Mouse (Mus musculus): ENCODE data around the gene 4933402N03Rik. TPM values are rescaled to one million over a fixed set of nuclear protein-coding genes. Genes with fewer than 3 reads are reported as not detected.
A peak's percentile ranks its signal among the peaks of the same experiment; 100 is the strongest.

The 4933402N03Rik gene
- total RNA-seq (2014; rRNA removed), result not detected in 2 replicates
- not detected in 2 replicates for polyA plus RNA-seq (2012; rRNA removed)

GRCm38 (mm10) chr7:131146214-131146613 lies at the start of gene 4933402N03Rik:
4933402N03Rik (minus strand) TSS chr7:131146314.
- no peak within 1 kb of the TSS for H3K4me3 ChIP-seq (ENCODE audit: insufficient read depth, low read depth, low read length)
- H3K27ac ChIP-seq (replicated peaks; ENCODE audit: insufficient read depth, low read depth, low read length), result no peak within 1 kb of the TSS
- WGBS, result 89% methylated on average over 2 of the region's 2 CpGs
- H3K27me3 ChIP-seq (ENCODE audit: control insufficient read depth, insufficient read depth, low read length), result no peaks in the 10 kb centered on the region
- no peak within 1 kb of the TSS for H3K9ac ChIP-seq (ENCODE audit: low read depth, low read length)
- no peaks in the 10 kb centered on the region for H3K4me1 ChIP-seq (ENCODE audit: control insufficient read depth, insufficient read depth, low read length)
- no peaks in the 10 kb centered on the region for H3K36me3 ChIP-seq (ENCODE audit: control insufficient read depth, insufficient read depth, low read length)
- no peaks in the 10 kb centered on the region for H3K79me2 ChIP-seq (ENCODE audit: control insufficient read depth, insufficient read depth, low read length)
- TF ChIP-seq CTCF (IDR thresholded peaks at IDR 0.05; ENCODE audit: low read depth, low read length) (no peak), POLR2A (IDR thresholded peaks at IDR 0.05; ENCODE audit: extremely low read depth, insufficient read depth, low read length) (no peak)
- DNase-seq (ENCODE audit: extremely low read depth, low read depth, low spot score), result no peak

- no peak overlapping the region for H3K4me3 ChIP-seq (ENCODE audit: insufficient read depth, low read depth, low read length)
- H3K36me3 ChIP-seq (ENCODE audit: control insufficient read depth, insufficient read depth, low read length), result no peaks in the 10 kb centered on the region
- DNase-seq (ENCODE audit: extremely low read depth, low read depth, low spot score), result no peak
- no peaks in the 10 kb centered on the region for H3K27me3 ChIP-seq (ENCODE audit: control insufficient read depth, insufficient read depth, low read length)
- H3K4me1 ChIP-seq (ENCODE audit: control insufficient read depth, insufficient read depth, low read length), result no peaks in the 10 kb centered on the region
- no peak overlapping the region for H3K9ac ChIP-seq (ENCODE audit: low read depth, low read length)
- no peak for TF ChIP-seq POLR2A (IDR thresholded peaks at IDR 0.05; ENCODE audit: extremely low read depth, insufficient read depth, low read length)
- no peak for TF ChIP-seq CTCF (IDR thresholded peaks at IDR 0.05; ENCODE audit: low read depth, low read length)
- H3K79me2 ChIP-seq (ENCODE audit: control insufficient read depth, insufficient read depth, low read length), result no peaks in the 10 kb centered on the region
- H3K27ac ChIP-seq (replicated peaks; ENCODE audit: insufficient read depth, low read depth, low read length), result no peak overlapping the region
- WGBS, result 95% methylated on average over 14 of the region's 14 CpGs
Measured at GRCm38 (mm10) chr7:131187996-131188395, 41.9 kb upstream of the 4933402N03Rik start.

GRCm38 (mm10) chr7:131187047-131187446 lies 40.9 kb upstream of the 4933402N03Rik start:
- no peaks in the 10 kb centered on the region for H3K79me2 ChIP-seq (ENCODE audit: control insufficient read depth, insufficient read depth, low read length)
- H3K27me3 ChIP-seq (ENCODE audit: control insufficient read depth, insufficient read depth, low read length), result no peaks in the 10 kb centered on the region
- no peaks in the 10 kb centered on the region for H3K4me1 ChIP-seq (ENCODE audit: control insufficient read depth, insufficient read depth, low read length)
- no peak overlapping the region for H3K4me3 ChIP-seq (ENCODE audit: insufficient read depth, low read depth, low read length)
- no peak for DNase-seq (ENCODE audit: extremely low read depth, low read depth, low spot score)
- 62% methylated on average over 8 of the region's 8 CpGs for WGBS
- H3K27ac ChIP-seq (replicated peaks; ENCODE audit: insufficient read depth, low read depth, low read length), result no peak overlapping the region
- H3K9ac ChIP-seq (ENCODE audit: low read depth, low read length), result no peak overlapping the region
- no peaks in the 10 kb centered on the region for H3K36me3 ChIP-seq (ENCODE audit: control insufficient read depth, insufficient read depth, low read length)
- no peak for TF ChIP-seq POLR2A (IDR thresholded peaks at IDR 0.05; ENCODE audit: extremely low read depth, insufficient read depth, low read length)
- no peak for TF ChIP-seq CTCF (IDR thresholded peaks at IDR 0.05; ENCODE audit: low read depth, low read length)

- 66% methylated on average over 8 of the region's 8 CpGs for WGBS
- no peak for DNase-seq (ENCODE audit: extremely low read depth, low read depth, low spot score)
- TF ChIP-seq POLR2A (IDR thresholded peaks at IDR 0.05; ENCODE audit: extremely low read depth, insufficient read depth, low read length) (no peak), CTCF (IDR thresholded peaks at IDR 0.05; ENCODE audit: low read depth, low read length) (no peak)
Measured at GRCm38 (mm10) chr7:131184339-131184738, 38.2 kb upstream of the 4933402N03Rik start.

GRCm38 (mm10) chr7:131182685-131183084 lies 36.6 kb upstream of the 4933402N03Rik start:
- Histone ChIP-seq H3K36me3 (ENCODE audit: control insufficient read depth, insufficient read depth, low read length) (no peaks in the 10 kb centered on the region), H3K79me2 (ENCODE audit: control insufficient read depth, insufficient read depth, low read length) (no peaks in the 10 kb centered on the region), H3K27me3 (ENCODE audit: control insufficient read depth, insufficient read depth, low read length) (no peaks in the 10 kb centered on the region), H3K4me1 (ENCODE audit: control insufficient read depth, insufficient read depth, low read length) (no peaks in the 10 kb centered on the region), H3K9ac (ENCODE audit: low read depth, low read length) (no peak overlapping the region), H3K4me3 (ENCODE audit: insufficient read depth, low read depth, low read length) (no peak overlapping the region), H3K27ac (replicated peaks; ENCODE audit: insufficient read depth, low read depth, low read length) (no peak overlapping the region)
- peak; percentile 33 for DNase-seq (ENCODE audit: extremely low read depth, low read depth, low spot score)
- WGBS, result 32% methylated on average over 4 of the region's 4 CpGs
- peak; percentile 90 for TF ChIP-seq CTCF (IDR thresholded peaks at IDR 0.05; ENCODE audit: low read depth, low read length)
- no peak for TF ChIP-seq POLR2A (IDR thresholded peaks at IDR 0.05; ENCODE audit: extremely low read depth, insufficient read depth, low read length)

More at GRCm38 (mm10) chr7:131184339-131184738, 38.2 kb upstream of the 4933402N03Rik start:
- Histone ChIP-seq H3K4me1 (ENCODE audit: control insufficient read depth, insufficient read depth, low read length) (no peaks in the 10 kb centered on the region), H3K27ac (replicated peaks; ENCODE audit: insufficient read depth, low read depth, low read length) (no peak overlapping the region), H3K79me2 (ENCODE audit: control insufficient read depth, insufficient read depth, low read length) (no peaks in the 10 kb centered on the region), H3K27me3 (ENCODE audit: control insufficient read depth, insufficient read depth, low read length) (no peaks in the 10 kb centered on the region), H3K36me3 (ENCODE audit: control insufficient read depth, insufficient read depth, low read length) (no peaks in the 10 kb centered on the region), H3K9ac (ENCODE audit: low read depth, low read length) (no peak overlapping the region), H3K4me3 (ENCODE audit: insufficient read depth, low read depth, low read length) (no peak overlapping the region)

- no peak for TF ChIP-seq CTCF (IDR thresholded peaks at IDR 0.05; ENCODE audit: low read depth, low read length)
- no peak for TF ChIP-seq POLR2A (IDR thresholded peaks at IDR 0.05; ENCODE audit: extremely low read depth, insufficient read depth, low read length)
- Histone ChIP-seq H3K27ac (replicated peaks; ENCODE audit: insufficient read depth, low read depth, low read length) (no peak within 1 kb of the TSS), H3K27me3 (ENCODE audit: control insufficient read depth, insufficient read depth, low read length) (no peaks in the 10 kb centered on the region), H3K9ac (ENCODE audit: low read depth, low read length) (no peak within 1 kb of the TSS), H3K36me3 (ENCODE audit: control insufficient read depth, insufficient read depth, low read length) (no peaks in the 10 kb centered on the region), H3K4me3 (ENCODE audit: insufficient read depth, low read depth, low read length) (no peak within 1 kb of the TSS), H3K79me2 (ENCODE audit: control insufficient read depth, insufficient read depth, low read length) (no peaks in the 10 kb centered on the region), H3K4me1 (ENCODE audit: control insufficient read depth, insufficient read depth, low read length) (no peaks in the 10 kb centered on the region)
- WGBS, result 54% methylated on average over 9 of the region's 9 CpGs
- peak; percentile 20 for DNase-seq (ENCODE audit: extremely low read depth, low read depth, low spot score)
Measured at GRCm38 (mm10) chr7:131174121-131174520, 28.0 kb upstream of the 4933402N03Rik start, which contains the start of gene 5430419D17Rik. 5430419D17Rik (plus strand) TSS chr7:131174402.

Measured in liver, adult 2 months (tissue).